In genomic region chr6:113082229-113082628, GRCm38 (mm10) we compare ENCODE assay signal across 8 mouse cellular contexts. TPM values are rescaled to one million over a fixed set of nuclear protein-coding genes. Genes with fewer than 3 reads are reported as not detected.
DNase-seq lines count a peak whose midpoint lies in the region; ATAC-seq lines count a peak whose summit lies in the region.

No protein-coding gene starts in this region.

- H3K36me3 ChIP-seq in heart, embryonic 11.5 days (ENCODE audit: control insufficient read depth, insufficient read depth, low read length): no peaks in the 10 kb centered on the region
- H3K36me3 ChIP-seq in heart, embryonic 13.5 days: no peaks in the 10 kb centered on the region
- no peaks in the 10 kb centered on the region for H3K36me3 ChIP-seq in limb, embryonic 12.5 days
- H3K36me3 ChIP-seq in neural tube, embryonic 14.5 days (ENCODE audit: control insufficient read depth, insufficient read depth, low read length): no peaks in the 10 kb centered on the region

- H3K9ac ChIP-seq in heart, embryonic 11.5 days (ENCODE audit: low read depth, low read length): no peak overlapping the region
- peak overlapping the region; percentile 71 for H3K9ac ChIP-seq in heart, embryonic 13.5 days
- 0 out of 2 replicates have a peak overlapping the region, but pooled peaks have one; percentile 18 for H3K9ac ChIP-seq in limb, embryonic 12.5 days (replicated peaks)
- no peak overlapping the region for H3K9ac ChIP-seq in neural tube, embryonic 14.5 days (replicated peaks; ENCODE audit: low read depth, low read length)

- H3K9me3 ChIP-seq in heart, embryonic 11.5 days (replicated peaks; ENCODE audit: control insufficient read depth, low read length): no peaks in the 10 kb centered on the region
- H3K9me3 ChIP-seq in heart, embryonic 13.5 days: no peaks in the 10 kb centered on the region
- H3K9me3 ChIP-seq in limb, embryonic 12.5 days: no peaks in the 10 kb centered on the region
- H3K9me3 ChIP-seq in neural tube, embryonic 14.5 days (ENCODE audit: control insufficient read depth, low read length): no peaks in the 10 kb centered on the region

- peak overlapping the region; percentile 14; the same call in 1 of the 2 replicates for H3K4me3 ChIP-seq in heart, embryonic 11.5 days (ENCODE audit: low read depth, low read length)
- H3K4me3 ChIP-seq in heart, embryonic 13.5 days: peak overlapping the region; percentile 22
- no peak overlapping the region for H3K4me3 ChIP-seq in limb, embryonic 12.5 days (replicated peaks)
- no peak overlapping the region for H3K4me3 ChIP-seq in neural tube, embryonic 14.5 days (ENCODE audit: low read depth, low read length)

- peaks cover 22% of the 10 kb centered on the region for H3K4me1 ChIP-seq in heart, embryonic 11.5 days (ENCODE audit: control insufficient read depth, insufficient read depth, low read length)
- H3K4me1 ChIP-seq in heart, embryonic 13.5 days: peaks cover 51% of the 10 kb centered on the region
- peaks cover 25% of the 10 kb centered on the region for H3K4me1 ChIP-seq in limb, embryonic 12.5 days (replicated peaks)
- H3K4me1 ChIP-seq in neural tube, embryonic 14.5 days (ENCODE audit: control insufficient read depth, insufficient read depth, low read length): peaks cover 34% of the 10 kb centered on the region

- no peaks in the 10 kb centered on the region for H3K27me3 ChIP-seq in heart, embryonic 11.5 days (ENCODE audit: control insufficient read depth, insufficient read depth, low read length)
- H3K27me3 ChIP-seq in heart, embryonic 13.5 days (replicated peaks): no peaks in the 10 kb centered on the region
- H3K27me3 ChIP-seq in limb, embryonic 12.5 days: no peaks in the 10 kb centered on the region
- H3K27me3 ChIP-seq in neural tube, embryonic 14.5 days (ENCODE audit: control insufficient read depth, insufficient read depth, low read length): no peaks in the 10 kb centered on the region

- peak overlapping the region; percentile 58 for H3K4me2 ChIP-seq in heart, embryonic 11.5 days
- H3K4me2 ChIP-seq in heart, embryonic 13.5 days: peak overlapping the region; percentile 60
- peak overlapping the region; percentile 21 for H3K4me2 ChIP-seq in limb, embryonic 12.5 days
- peak overlapping the region; percentile 33; the same call in 1 of the 2 replicates for H3K4me2 ChIP-seq in neural tube, embryonic 14.5 days (ENCODE audit: low read depth, low read length)

- DNase-seq in heart, adult 9 months (ENCODE audit: low spot score in 2 of 2): no peak
- peak; percentile 51 for DNase-seq in brain, adult 2 months (ENCODE audit: low read depth, low spot score)
- DNase-seq in cerebellum, adult 11 months: no peak

- no peak overlapping the region; the same call in 1 of the 2 replicates for H3K27ac ChIP-seq in heart, embryonic 11.5 days (ENCODE audit: low read depth, low read length)
- H3K27ac ChIP-seq in heart, embryonic 13.5 days (replicated peaks): peak overlapping the region; percentile 55
- no peak overlapping the region for H3K27ac ChIP-seq in limb, embryonic 12.5 days
- H3K27ac ChIP-seq in neural tube, embryonic 14.5 days (ENCODE audit: low read depth, low read length): no peak overlapping the region; the same call in 1 of the 2 replicates

- 15% methylated on average over 6 of the region's 6 CpGs for WGBS in heart, embryonic 11.5 days (ENCODE audit: insufficient replicate concordance)
- 12% methylated on average over 6 of the region's 6 CpGs for WGBS in heart, embryonic 13.5 days
- WGBS in limb, embryonic 12.5 days: 31% methylated on average over 6 of the region's 6 CpGs
- WGBS in neural tube, embryonic 14.5 days: 12% methylated on average over 6 of the region's 6 CpGs

- ATAC-seq in heart, embryonic 11.5 days (replicated peaks; ENCODE audit: insufficient number of reproducible peaks, low FRiP score, low TSS enrichment): no peak
- ATAC-seq in heart, embryonic 13.5 days (ENCODE audit: extremely low read depth, insufficient number of reproducible peaks, low FRiP score, low TSS enrichment): no peak
- ATAC-seq in limb, embryonic 12.5 days (ENCODE audit: insufficient number of reproducible peaks, insufficient read depth, low FRiP score, low TSS enrichment, low read depth): no peak
- ATAC-seq in neural tube, embryonic 14.5 days (ENCODE audit: low read depth): no peak
- no peak for ATAC-seq in granulocyte monocyte progenitor cell, adult 5-6 weeks (replicated peaks; ENCODE audit: poor library complexity, severe bottlenecking)

RNA-seq across cellular contexts. Expression of gene Setd5, which starts 5.1 kb away (rescaled TPM):
- 72.3 and 86.9 TPM in 2 replicates for polyA plus RNA-seq in heart, embryonic 11.5 days (2014; fragmentation: Nextera tagmentation; extraction: Ambion mirVana)
- 49.5 and 55.8 TPM in 2 replicates for polyA plus RNA-seq in heart, embryonic 13.5 days (2015; fragmentation: Nextera tagmentation; extraction: Ambion mirVana)
- polyA plus RNA-seq in limb, embryonic 12.5 days (2016; fragmentation: Nextera tagmentation; extraction: Ambion mirVana): 74.4 and 78.2 TPM in 2 replicates
- polyA plus RNA-seq in neural tube, embryonic 14.5 days (2014; fragmentation: Nextera tagmentation; extraction: Ambion mirVana): 56.3 and 63.1 TPM in 2 replicates
- total RNA-seq in granulocyte monocyte progenitor cell, adult 5-6 weeks (2014; fragmentation: Nextera tagmentation): 114 and 124 TPM in 2 replicates
- total RNA-seq in granulocyte monocyte progenitor cell, adult 5-6 weeks (2017): 64.8 and 64.9 TPM in 2 replicates

RNA-seq across cellular contexts. Expression of gene Thumpd3, which starts 36.2 kb away (rescaled TPM):
- polyA plus RNA-seq in heart, embryonic 11.5 days (2014; fragmentation: Nextera tagmentation; extraction: Ambion mirVana): 41.0 and 41.6 TPM in 2 replicates
- polyA plus RNA-seq in heart, embryonic 13.5 days (2015; fragmentation: Nextera tagmentation; extraction: Ambion mirVana): 32.2 and 34.9 TPM in 2 replicates
- polyA plus RNA-seq in limb, embryonic 12.5 days (2016; fragmentation: Nextera tagmentation; extraction: Ambion mirVana): 44.4 and 49.7 TPM in 2 replicates
- 46.6 and 47.2 TPM in 2 replicates for polyA plus RNA-seq in neural tube, embryonic 14.5 days (2014; fragmentation: Nextera tagmentation; extraction: Ambion mirVana)
- total RNA-seq in granulocyte monocyte progenitor cell, adult 5-6 weeks (2014; fragmentation: Nextera tagmentation): 52.4 and 77.4 TPM in 2 replicates
- total RNA-seq in granulocyte monocyte progenitor cell, adult 5-6 weeks (2017): 51.5 and 73.9 TPM in 2 replicates

Comparison
In these comparisons a context has a peak if more than half of its experiments do, and no peak if none do; other contexts are left out.
1. H3K9ac ChIP-seq: peak in heart, embryonic 13.5 days (single experiment) and limb, embryonic 12.5 days (single experiment); none in heart, embryonic 11.5 days (single experiment) and neural tube, embryonic 14.5 days (single experiment).
2. H3K4me3 ChIP-seq: peak in heart, embryonic 11.5 days (single experiment) and heart, embryonic 13.5 days (single experiment); none in limb, embryonic 12.5 days (single experiment) and neural tube, embryonic 14.5 days (single experiment).
3. Peak in every context shown above with its lines, with median percentiles within 50 percentile points of each other: H3K4me2 ChIP-seq.